Mouse (Mus musculus) 416B (cell line): ENCODE data around the gene Mzf1.

Experiments
- DNase-seq: peaks from one replicate; pipeline ENCODE4 v3.0.0; 2011; ENCODE audit warnings: low read depth

Gene Mzf1

GRCm38 (mm10) chr7:13034148-13034977, 20.2 kb downstream of the Mzf1 start, which contains the start of gene Chmp2a:
TSS of gene Chmp2a (minus strand) at chr7:13034807.
- DNase-seq, result peak; percentile 97

DNA sequence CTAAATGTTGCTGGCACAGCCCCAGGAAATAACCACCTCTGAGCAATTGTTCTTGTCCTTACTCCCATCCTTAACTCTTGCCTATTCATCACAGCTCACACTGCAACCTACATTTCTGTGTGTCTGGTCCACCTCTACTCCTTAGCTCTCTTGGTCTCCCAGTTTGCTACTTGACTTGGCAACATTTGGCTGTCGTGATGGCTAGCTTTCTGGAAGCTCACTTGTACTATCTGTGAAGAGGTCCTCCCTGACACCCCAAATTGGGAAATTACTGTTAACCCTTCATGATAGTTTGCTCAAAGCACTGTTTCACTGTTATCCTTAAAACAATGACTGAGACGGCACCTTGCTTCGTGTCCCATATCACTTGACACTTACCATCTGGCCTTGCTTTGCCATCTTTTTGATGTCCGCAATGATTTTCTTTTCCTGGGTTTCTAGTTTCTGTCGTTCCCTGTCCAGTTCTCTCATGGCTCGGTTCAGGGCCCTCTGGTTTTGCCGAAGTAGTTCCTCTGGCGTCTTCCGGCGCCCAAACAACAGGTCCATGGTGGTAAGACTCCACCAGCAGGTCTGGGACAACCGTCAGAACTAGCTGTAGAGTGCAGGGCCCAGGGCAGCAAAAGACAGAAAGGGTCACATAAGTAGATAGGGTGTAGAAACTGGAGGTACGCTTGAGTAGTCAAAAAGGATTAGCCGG, 21.0 kb downstream of the Mzf1 start:
- no peak for DNase-seq

GRCm38 (mm10) chr7:13032541-13032940, 22.0 kb downstream of the Mzf1 start:
- DNase-seq, result no peak

DNA sequence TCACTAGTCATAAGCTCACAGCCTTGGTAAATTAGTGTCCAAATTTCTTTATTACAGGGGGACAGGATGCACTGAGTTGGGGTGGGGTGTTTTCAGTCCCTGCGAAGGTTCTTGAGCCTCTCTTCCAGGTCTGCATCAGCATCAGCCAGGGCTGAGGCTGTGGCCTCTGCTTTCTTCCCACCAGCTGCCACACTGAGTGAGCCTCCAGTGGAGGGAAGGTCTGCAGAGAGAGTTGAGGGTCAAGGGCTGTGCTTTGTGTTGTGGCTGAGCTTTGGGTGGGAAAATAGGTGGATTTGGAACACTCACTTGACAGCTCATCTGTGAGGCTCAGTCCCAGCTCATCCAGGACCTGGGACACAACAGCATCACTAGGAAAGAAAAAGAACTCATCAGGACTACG, 22.6 kb downstream of the Mzf1 start:
- DNase-seq, result no peak

DNA sequence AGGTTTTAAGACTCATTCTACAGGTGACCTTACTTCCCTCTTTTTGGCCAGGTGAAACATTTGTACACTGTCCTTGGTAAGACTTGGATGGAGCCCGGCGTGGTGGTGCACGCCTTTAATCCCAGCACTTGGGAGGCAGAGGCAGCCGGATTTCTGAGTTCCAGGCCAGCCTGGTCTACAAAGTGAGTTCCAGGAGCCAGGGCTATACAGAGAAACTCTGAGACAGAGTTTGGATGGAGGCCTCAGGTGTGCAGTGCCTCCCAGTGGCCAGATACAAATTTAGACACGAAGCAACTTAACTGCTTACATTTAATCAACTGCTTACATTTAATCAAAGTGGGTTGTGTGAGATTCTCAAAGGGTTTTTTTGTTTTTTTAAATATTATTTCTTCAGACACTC, 23.5 kb downstream of the Mzf1 start:
- peak; percentile 59 for DNase-seq

DNA sequence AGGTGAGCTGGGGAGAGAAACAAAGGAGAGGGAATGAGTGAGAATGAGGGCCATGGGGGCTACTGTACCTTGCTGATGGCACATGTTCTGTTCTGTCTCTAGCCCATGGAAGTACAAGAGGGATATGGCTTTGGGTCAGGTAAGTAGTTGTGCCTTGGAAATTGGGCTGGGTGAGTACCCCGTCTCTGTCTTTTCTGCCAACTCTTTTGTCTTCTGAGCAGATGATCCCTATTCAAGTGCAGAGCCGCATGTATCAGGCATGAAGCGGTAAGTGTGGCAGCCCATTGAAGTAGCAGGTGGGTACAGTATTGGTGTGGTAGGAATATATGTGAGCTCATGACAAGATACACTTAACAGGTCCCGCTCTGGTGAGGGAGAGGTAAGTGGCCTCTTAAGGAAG, 25.6 kb downstream of the Mzf1 start:
- no peak for DNase-seq

DNA sequence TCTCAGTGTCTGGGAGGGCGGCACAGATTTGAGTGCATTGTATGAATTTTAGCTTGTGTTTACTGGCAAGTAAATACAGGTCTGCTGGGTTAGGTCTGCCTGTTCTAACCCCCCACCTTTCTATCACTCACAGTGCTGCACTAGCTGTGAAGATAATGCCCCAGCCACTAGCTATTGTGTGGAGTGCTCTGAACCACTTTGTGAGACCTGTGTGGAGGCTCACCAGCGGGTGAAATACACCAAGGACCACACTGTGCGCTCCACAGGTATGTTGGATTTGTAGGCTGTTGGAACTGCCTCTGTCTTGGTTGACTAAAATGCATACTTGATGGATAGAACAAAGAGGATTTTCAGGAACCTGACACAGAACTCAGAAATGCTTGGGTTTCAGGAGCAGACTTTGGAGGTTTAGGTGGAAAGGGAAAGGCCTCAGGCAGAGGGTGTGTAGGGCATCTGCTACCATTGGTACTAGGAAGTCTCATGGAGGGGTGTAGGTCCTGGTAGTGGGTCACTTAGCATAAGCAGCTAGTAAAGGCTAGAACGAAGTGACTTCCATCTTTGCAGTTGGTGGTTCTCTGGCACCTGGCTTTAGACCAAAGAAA, 29.0 kb downstream of the Mzf1 start:
- DNase-seq, result no peak

- DNase-seq, result peak; percentile 69
These were observed 29.8 kb downstream of the Mzf1 start for GRCm38 (mm10) chr7:13024805-13025204.

DNA sequence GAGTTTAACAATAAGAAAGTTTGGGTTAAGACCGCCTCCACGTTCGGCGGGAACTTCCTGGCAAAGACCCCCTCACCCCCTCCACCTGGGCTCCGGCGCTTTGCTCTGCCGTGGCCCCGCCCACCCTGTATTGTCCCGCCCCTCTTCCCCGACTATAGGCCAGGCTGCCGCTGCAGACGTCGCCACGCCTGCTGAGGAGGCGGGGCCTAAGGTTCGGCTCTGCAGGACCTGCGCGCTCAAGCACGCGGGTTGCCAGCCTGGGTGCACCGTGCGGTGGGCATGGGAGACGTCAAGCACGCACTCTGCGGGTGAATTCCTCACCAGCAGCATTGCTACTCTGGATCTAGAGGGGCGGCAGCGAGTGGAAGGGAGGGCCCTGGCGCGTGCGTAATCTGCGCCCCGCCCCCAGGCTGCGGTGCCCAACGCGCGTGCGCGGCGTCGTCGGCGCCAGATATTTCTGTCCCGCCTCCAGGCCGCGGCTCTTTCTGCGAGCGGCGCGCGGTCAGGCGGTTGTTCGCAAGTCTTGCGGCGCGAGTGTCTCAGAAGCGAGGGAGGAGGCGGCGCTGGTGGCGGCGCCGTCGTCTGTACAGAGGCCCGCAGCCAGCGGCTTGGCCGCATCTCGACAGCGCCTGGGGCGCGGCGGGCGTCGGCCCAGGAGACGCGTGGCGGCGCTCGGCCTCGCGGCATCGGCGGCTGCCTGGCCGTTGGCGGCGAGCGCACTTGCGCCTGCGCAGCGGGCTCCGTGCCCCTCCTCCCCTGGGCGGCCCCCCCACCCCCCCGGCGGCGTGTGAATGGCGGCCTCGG, 30.4 kb downstream of the Mzf1 start:
- DNase-seq, result peak; percentile 96

DNA sequence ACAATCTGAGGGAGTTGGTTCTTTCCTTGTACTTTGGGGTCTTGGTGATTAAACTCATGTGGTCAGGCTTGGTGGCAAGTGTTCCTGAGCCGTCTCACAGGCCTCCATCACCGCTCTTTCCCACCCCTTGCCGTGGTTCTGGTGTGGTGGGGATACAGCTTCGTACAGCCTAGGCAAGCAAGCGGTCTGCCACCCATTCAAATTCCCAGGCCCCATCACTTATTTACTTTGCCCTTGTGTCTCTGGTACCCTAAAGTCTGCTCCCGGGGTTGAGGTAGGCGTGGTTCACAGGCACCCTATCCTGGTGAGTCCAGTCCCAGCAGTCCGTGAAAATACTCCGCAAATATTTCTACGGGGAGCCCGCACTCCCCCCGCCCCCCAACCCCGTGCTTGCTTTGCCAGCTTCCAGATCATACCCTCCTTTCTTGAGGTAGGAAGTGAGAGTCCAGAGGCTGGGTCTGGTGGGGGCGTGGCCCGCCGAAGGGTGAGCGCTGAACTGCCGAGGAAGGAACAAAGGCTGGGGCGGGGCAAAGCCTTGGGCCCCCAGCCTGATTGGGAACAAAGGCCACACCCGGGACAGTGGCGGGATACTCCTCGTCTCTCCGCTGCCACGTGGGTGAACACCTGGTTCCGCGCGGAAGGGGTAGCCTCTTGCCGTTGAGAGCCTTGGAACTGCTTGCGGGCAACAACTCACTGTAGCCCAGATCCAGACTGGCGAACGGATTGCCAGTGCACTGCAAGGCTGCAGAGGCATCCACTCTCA, 31.6 kb downstream of the Mzf1 start:
- peak; percentile 96 for DNase-seq

DNA sequence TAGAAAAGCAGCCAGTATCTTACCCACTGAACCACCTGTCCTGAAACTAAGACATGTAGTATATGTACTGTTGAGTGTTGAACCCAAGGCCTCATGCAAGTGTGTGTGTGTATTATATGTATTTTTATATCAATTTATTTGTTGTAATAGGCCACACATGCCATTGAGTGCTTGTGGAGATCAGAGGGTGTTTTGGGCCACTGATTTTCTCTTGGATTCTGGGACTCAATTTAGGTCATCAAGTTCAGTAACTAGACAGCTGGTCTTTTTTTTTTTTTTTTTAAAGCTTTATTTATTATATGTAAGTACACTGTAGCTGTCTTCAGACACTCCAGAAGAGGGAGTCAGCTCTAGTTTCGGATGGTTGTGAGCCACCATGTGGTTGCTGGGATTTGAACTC, 39.3 kb downstream of the Mzf1 start:
- DNase-seq, result no peak

- DNase-seq, result no peak
These were observed 40.2 kb downstream of the Mzf1 start for GRCm38 (mm10) chr7:13014275-13014839.

DNA sequence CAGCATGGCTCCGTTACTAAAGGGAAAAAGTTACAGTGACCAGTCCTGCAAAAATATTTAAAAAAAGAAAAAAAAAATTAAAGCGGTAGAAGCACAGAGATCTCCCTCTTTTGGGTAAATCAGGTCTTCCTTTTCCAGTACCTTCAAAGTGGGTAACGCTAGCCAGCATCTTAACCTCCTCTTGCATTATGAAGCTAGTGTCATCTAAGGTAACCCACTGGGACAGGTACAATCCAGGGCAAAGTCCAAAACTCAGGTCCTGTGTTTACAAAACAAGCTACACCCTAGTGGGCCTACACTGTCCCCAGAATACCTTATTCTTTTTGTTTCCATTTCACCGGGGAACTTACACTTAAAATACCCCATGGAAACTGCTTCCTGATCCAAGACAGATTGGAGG, 40.9 kb downstream of the Mzf1 start:
- DNase-seq, result no peak

- peak; percentile 36 for DNase-seq
These were observed 44.3 kb downstream of the Mzf1 start, which contains the start of gene Zbtb45 for GRCm38 (mm10) chr7:13010005-13010908. TSS of gene Zbtb45 (minus strand) at chr7:13010034.

DNA sequence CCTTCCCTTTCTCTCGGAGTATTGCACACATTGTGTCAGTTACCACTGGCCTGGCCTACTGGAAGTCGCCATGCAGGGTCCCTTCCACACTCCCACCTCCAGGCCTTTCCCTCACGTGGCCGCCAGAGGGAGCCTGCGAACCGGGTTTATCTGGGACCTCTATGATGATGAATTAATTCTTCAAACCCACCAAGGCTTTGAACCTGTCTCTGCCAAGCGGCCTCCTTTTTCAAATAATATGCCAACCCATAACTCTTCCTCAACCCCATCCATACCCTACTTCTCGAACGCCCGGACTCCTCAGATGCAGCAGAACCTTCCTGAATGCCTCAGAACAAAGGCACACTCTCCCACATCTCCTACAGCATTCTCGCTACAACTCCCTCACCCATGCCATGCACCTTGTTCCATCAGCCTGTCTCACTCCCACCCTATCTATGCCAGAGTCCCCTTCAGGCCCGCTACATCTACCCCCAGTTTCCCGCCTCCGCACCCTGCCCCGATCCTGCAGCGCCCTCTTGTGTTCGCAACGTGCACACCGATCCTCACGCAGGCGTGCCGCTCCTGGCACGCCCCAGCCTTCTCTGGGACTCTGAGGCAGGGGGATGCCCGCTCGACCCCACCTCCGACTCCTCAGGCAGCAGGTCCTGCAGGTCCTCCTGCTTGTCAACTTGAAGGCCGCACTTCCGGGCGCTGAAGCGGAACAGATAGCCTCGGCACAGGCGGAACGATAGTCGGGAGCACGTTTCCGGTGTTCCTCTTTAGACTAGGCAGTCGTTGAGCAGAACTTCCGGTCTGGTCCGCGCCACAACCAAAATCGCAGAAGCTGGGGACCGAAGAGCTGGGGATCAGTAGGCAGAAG, 45.2 kb downstream of the Mzf1 start:
- DNase-seq, result peak; percentile 99

GRCm38 (mm10) chr7:13007341-13008092, 47.0 kb downstream of the Mzf1 start:
- DNase-seq, result no peak

- no peak for DNase-seq
These were observed 48.0 kb downstream of the Mzf1 start for GRCm38 (mm10) chr7:13006531-13006930.

GRCm38 (mm10) chr7:13006011-13006410, 48.6 kb downstream of the Mzf1 start:
- no peak for DNase-seq
